Mouse (Mus musculus) cerebellum, adult 18-20 months (tissue): ENCODE measurements at regions not wholly inside any gene's neighbourhood (a gene's known extent, or its start where the extent isn't known, plus 50 kb on each side); places are given as distances from the start of the nearest gene placed in this dataset.
A peak's percentile ranks its signal among the peaks of the same experiment; 100 is the strongest.

Experiments
- DNase-seq, 2 experiments: peaks; one replicate each; pipeline ENCODE4 v3.0.0; 2021

GRCm38 (mm10) chr2:46149848-46150247 is 1032.7 kb upstream of the Zeb2 start:
- no peak for DNase-seq

GRCm38 (mm10) chr2:46119871-46120270 is 1002.7 kb upstream of the Zeb2 start:
- DNase-seq = no peak

- no peak for DNase-seq
Measured at GRCm38 (mm10) chr2:46106991-46107390, 989.8 kb upstream of the Zeb2 start.

- DNase-seq = no peak
Measured at GRCm38 (mm10) chr2:46065034-46065802, 948.0 kb upstream of the Zeb2 start.

- no peak for DNase-seq
Measured at GRCm38 (mm10) chr2:46055729-46056128, 938.5 kb upstream of the Zeb2 start.

- DNase-seq = no peak
Measured at GRCm38 (mm10) chr2:46054902-46055301, 937.7 kb upstream of the Zeb2 start.

- DNase-seq = no peak
Measured at GRCm38 (mm10) chr2:46021854-46022253, 904.7 kb upstream of the Zeb2 start.

- DNase-seq = no peak
Measured at GRCm38 (mm10) chr2:46013771-46014269, 896.6 kb upstream of the Zeb2 start.

GRCm38 (mm10) chr2:46012716-46013115 is 895.5 kb upstream of the Zeb2 start:
- DNase-seq = no peak

GRCm38 (mm10) chr2:45975157-45975556 is 858.0 kb upstream of the Zeb2 start:
- no peak for DNase-seq

GRCm38 (mm10) chr2:45968635-45969034 is 851.4 kb upstream of the Zeb2 start:
- DNase-seq = no peak

- no peak for DNase-seq
Measured at GRCm38 (mm10) chr2:45956792-45957330, 839.7 kb upstream of the Zeb2 start.

GRCm38 (mm10) chr2:45948758-45949157 is 831.6 kb upstream of the Zeb2 start:
- DNase-seq = no peak

GRCm38 (mm10) chr2:45925791-45926480 is 808.7 kb upstream of the Zeb2 start:
- DNase-seq = no peak

- no peak for DNase-seq
Measured at GRCm38 (mm10) chr2:45908871-45909270, 791.7 kb upstream of the Zeb2 start.

- DNase-seq = no peak
Measured at GRCm38 (mm10) chr2:45904623-45905235, 787.5 kb upstream of the Zeb2 start.

GRCm38 (mm10) chr2:45904090-45904489 is 786.9 kb upstream of the Zeb2 start:
- no peak for DNase-seq

- DNase-seq = no peak
Measured at GRCm38 (mm10) chr2:45903350-45903749, 786.2 kb upstream of the Zeb2 start.

GRCm38 (mm10) chr2:45901892-45902291 is 784.7 kb upstream of the Zeb2 start:
- DNase-seq = no peak

- DNase-seq = no peak
Measured at GRCm38 (mm10) chr2:45884680-45885079, 767.5 kb upstream of the Zeb2 start.

- no peak for DNase-seq
Measured at GRCm38 (mm10) chr2:45878656-45879055, 761.5 kb upstream of the Zeb2 start.

- DNase-seq = peak; percentile 3 to 8
Measured at GRCm38 (mm10) chr2:45859901-45860331, 742.7 kb upstream of the Zeb2 start.

- DNase-seq = no peak
Measured at GRCm38 (mm10) chr2:45859445-45859844, 742.2 kb upstream of the Zeb2 start.
